Mouse (Mus musculus) kidney, embryonic 14.5 days (tissue): ENCODE results near the gene Sergef. TPM values are rescaled to one million over a fixed set of nuclear protein-coding genes. Genes with fewer than 3 reads are reported as not detected.

ENCODE experiments used
- ATAC-seq: fragments of 200-750 bp; cut with Nextera tagmentation; 2 replicates; pipeline ENCODE4 v1.8.0; 2017; ENCODE audit warnings: moderate number of reproducible peaks, mild to moderate bottlenecking, moderate TSS enrichment, moderate library complexity; ENCODE audit not compliant: low FRiP score, low TSS enrichment
- H3K27ac ChIP-seq: fragments of 300-500 bp; sonication (generic); 2 replicates; pipeline ENCODE4 v1.5.1; 2014; ENCODE audit warnings: low read depth, mild to moderate bottlenecking, low read length, moderate library complexity, mixed read lengths
- H3K27me3 ChIP-seq: fragments of 300-500 bp; sonication (generic); 2 replicates; pipeline ENCODE4 v1.6.1; 2014; ENCODE audit warnings: mild to moderate bottlenecking, low read length; ENCODE audit not compliant: control insufficient read depth, insufficient read depth
- H3K36me3 ChIP-seq: fragments of 300-500 bp; sonication (generic); 2 replicates; pipeline ENCODE4 v1.6.1; 2014; ENCODE audit warnings: low read length, mixed read lengths; ENCODE audit not compliant: control insufficient read depth, insufficient read depth
- H3K4me1 ChIP-seq: fragments of 300-500 bp; sonication (generic); 2 replicates; pipeline ENCODE4 v1.6.1; 2014; ENCODE audit warnings: low read length, mixed read lengths; ENCODE audit not compliant: control insufficient read depth, insufficient read depth
- H3K4me2 ChIP-seq: fragments of 300-500 bp; sonication (generic); replicated peaks from 2 replicates; pipeline ENCODE4 v1.6.1; 2014; ENCODE audit warnings: low read depth, mild to moderate bottlenecking, low read length
- H3K4me3 ChIP-seq: fragments of 300-500 bp; sonication (generic); 2 replicates; pipeline ENCODE4 v1.5.1; 2014; ENCODE audit warnings: mild to moderate bottlenecking, low read length
- H3K9ac ChIP-seq: fragments of 300-500 bp; sonication (generic); 2 replicates; pipeline ENCODE4 v1.6.1; 2014; ENCODE audit warnings: low read depth, mild to moderate bottlenecking, low read length, moderate library complexity
- H3K9me3 ChIP-seq: fragments of 300-500 bp; sonication (generic); 2 replicates; pipeline ENCODE4 v1.6.1; 2016; ENCODE audit warnings: low read length; ENCODE audit not compliant: control insufficient read depth
- WGBS: fragments of 180-500 bp; shearing (Covaris S2); extraction: QIAGEN DNeasy Blood & Tissue Kit; methylation state at CpG from one replicate; pipeline ENCODE4 v1.1.7; 2014; 5-methylcytosine and 5-hydroxymethylcytosine counted together
- polyA plus RNA-seq: library from polyadenylated mRNA; unstranded; fragments of >200 nt; fragmentation: Nextera tagmentation; extraction: Ambion mirVana; gene quantifications from 2 replicates; pipeline ENCODE4 v1.2.1, GENCODE M21; 2014

The Sergef gene
- polyA plus RNA-seq, 1 experiment from 2014 or later: 15.7 TPM

DNA sequence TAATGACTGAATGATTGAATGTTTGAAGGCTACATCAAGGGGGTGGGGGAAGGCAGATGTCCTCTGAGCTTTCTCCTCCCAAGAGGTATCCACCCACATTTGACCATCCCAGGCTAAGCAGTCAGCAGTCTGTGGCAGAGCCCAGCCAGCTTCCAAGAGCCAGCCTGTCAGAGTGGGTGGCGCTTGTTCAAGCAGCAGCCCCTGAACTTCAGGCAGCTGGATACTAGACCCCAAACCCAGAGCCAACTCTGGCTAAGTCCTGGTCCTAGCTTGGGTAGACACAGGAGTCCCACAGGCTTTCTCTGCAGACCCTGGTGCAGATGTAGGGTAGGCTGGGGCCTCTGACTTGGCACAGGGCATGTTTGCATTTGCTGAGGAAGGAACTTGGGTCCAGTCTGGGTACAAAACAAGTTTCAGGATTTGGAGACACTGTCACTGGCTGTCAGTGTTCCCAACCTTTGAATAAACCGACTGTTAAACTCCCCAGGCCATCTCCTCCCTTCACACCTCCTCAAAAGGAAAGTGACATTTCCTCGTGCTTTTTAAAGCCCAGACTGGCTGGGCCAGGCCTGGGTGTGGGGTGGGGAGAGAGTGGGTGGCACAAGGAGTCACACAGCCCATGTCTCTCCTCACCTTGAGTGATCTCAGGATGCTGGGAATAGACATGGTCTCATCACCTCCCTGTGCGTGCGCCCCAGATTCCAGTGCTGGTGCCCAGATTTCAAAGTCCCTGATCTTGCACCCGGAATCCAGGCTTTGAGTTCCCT is 225.5 kb downstream of the Sergef start:
- Histone ChIP-seq H3K9me3 (no peaks in the 10 kb centered on the region), H3K4me1 (no peaks in the 10 kb centered on the region), H3K27me3 (no peaks in the 10 kb centered on the region), H3K36me3 (no peaks in the 10 kb centered on the region), H3K4me2 (no peak overlapping the region), H3K4me3 (no peak overlapping the region), H3K27ac (no peak overlapping the region), H3K9ac (no peak overlapping the region)
- 56% methylated on average over 6 of the region's 6 CpGs for WGBS
- no peak for ATAC-seq

DNA sequence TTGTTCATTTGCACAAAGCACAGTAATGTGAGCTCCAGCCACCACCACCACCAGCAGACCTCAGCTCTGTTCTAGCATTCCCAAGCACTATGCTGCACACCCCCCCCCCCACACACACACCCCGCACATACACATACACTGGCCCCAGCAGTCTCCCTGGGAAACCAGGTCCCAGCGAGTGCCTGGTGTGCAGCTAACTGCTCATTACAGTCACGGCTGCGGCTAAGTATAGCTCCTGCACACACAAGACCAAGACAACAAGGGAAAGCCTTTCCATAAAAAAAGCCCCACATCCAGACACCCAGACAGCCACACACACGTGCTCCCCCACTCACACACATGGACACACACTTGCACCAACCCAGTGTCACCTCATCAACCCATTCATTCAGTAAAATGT is 226.8 kb downstream of the Sergef start:
- no peaks in the 10 kb centered on the region for H3K4me1 ChIP-seq
- H3K9me3 ChIP-seq: no peaks in the 10 kb centered on the region
- no peak overlapping the region for H3K4me3 ChIP-seq
- H3K4me2 ChIP-seq: no peak overlapping the region
- no peak overlapping the region for H3K9ac ChIP-seq
- H3K27me3 ChIP-seq: no peaks in the 10 kb centered on the region
- no peaks in the 10 kb centered on the region for H3K36me3 ChIP-seq
- ATAC-seq: no peak
- WGBS: 76% methylated on average over 5 of the region's 5 CpGs
- H3K27ac ChIP-seq: no peak overlapping the region

DNA sequence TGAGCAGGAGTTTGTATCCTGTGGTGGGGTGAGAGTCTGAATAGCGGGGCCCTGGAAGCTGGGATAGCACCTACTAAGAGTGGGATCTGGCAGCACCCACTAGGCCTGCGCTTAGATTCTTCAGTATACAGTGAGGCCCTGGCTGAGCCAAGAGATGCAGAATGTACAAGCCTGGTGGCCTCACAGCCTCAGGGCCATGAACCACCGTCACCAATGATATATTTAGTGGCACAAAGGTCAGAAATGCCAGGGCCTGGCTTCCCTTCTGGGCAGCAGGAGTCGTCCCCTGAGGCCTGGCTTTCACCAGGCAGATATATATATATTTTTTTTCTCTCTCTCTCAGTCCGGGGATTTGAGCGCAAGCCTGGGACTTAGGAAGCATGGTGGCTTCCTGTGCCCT is 228.9 kb downstream of the Sergef start:
- Histone ChIP-seq H3K4me1 (no peaks in the 10 kb centered on the region), H3K9me3 (no peaks in the 10 kb centered on the region), H3K27me3 (no peaks in the 10 kb centered on the region), H3K4me3 (no peak overlapping the region), H3K36me3 (no peaks in the 10 kb centered on the region), H3K9ac (no peak overlapping the region), H3K4me2 (no peak overlapping the region), H3K27ac (no peak overlapping the region)
- 70% methylated on average over 6 of the region's 6 CpGs for WGBS
- no peak for ATAC-seq

DNA sequence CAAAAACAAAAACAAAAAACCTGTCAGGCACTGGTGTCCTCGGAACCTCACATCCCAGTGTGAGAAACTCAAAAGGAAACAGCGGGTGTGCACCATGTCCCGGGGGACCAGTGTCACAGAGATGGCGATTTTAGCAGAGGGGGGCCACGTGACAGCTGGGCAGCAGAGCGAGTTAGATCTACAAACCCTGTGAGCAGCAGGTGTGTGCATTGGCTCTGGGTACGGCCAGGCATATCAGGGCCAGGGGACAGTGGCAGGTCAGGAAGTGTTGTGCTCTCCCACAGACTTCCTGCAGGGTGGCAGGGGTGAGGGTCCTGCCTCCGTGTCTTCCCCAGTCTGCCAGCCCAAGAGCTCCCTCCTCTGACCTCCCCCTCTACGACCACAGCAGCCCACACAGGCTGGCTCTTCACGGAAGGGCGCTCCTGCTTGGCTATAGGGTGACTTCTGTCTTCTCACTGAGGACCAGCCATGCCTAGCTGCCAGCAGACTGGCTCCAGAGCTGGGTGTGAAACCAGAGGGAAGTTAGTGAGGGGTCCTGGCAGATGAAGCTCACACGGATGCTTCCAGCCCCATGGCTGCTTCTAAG is 230.3 kb downstream of the Sergef start:
- peak; percentile 59; the same call in 1 of the 2 replicates for ATAC-seq
- Histone ChIP-seq H3K27me3 (0 out of 2 replicates have a peak, but pooled peaks cover 8% of the 10 kb centered on the region), H3K36me3 (no peaks in the 10 kb centered on the region), H3K9me3 (no peaks in the 10 kb centered on the region), H3K9ac (no peak overlapping the region), H3K4me1 (no peaks in the 10 kb centered on the region), H3K4me3 (no peak overlapping the region), H3K27ac (no peak overlapping the region), H3K4me2 (no peak overlapping the region)
- 31% methylated on average over 12 of the region's 12 CpGs for WGBS

DNA sequence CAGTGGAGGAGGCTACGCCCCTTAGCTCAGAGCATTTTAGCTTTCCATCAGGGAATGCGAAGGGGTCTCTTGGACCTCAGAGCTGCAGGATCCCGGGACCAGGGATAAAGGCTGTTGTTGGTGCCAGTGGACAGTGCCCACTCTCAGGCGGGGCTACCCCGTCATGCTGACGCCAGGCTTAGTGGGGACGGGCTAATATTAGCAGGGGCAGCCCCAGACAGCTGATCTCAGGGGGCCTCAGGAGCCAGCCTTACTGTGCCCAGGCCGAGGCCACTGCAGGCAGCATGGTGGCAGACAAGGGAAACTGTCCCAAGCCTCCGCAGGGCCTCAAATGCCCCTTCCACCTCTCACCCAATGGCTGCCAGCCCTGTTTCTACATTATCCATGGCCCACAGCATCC is 231.0 kb downstream of the Sergef start:
- no peak overlapping the region for H3K27ac ChIP-seq
- no peaks in the 10 kb centered on the region for H3K36me3 ChIP-seq
- no peak overlapping the region for H3K9ac ChIP-seq
- 0 out of 2 replicates have a peak, but pooled peaks cover 8% of the 10 kb centered on the region for H3K27me3 ChIP-seq
- no peak for ATAC-seq
- H3K4me1 ChIP-seq: no peaks in the 10 kb centered on the region
- 88% methylated on average over 9 of the region's 9 CpGs for WGBS
- H3K9me3 ChIP-seq: no peaks in the 10 kb centered on the region
- no peak overlapping the region for H3K4me2 ChIP-seq
- no peak overlapping the region for H3K4me3 ChIP-seq

DNA sequence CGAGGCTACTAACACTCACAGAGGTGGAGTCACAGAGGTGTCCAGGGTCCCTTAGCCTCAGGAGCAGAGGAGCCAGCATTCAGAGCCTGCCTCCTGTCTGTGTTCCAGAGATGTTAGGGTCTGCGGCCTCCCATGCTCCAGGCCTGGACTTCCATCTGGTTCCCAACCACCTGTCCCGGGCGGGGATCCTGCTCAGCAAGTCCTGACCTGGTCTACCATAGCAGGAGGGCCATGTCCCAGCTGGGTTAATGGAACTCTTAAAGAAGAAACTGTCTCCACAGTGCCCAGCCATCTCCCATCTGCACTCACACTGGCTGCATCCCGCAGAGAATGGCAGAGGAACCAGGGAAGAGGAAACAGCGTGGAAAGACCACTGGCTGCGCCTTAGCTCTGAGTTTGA is 234.9 kb downstream of the Sergef start:
- H3K27me3 ChIP-seq: peaks cover 11% of the 10 kb centered on the region; the same call in 1 of the 2 replicates
- no peaks in the 10 kb centered on the region for H3K9me3 ChIP-seq
- ATAC-seq: no peak
- no peak overlapping the region for H3K27ac ChIP-seq
- H3K9ac ChIP-seq: no peak overlapping the region
- WGBS: 85% methylated on average over 7 of the region's 7 CpGs
- no peak overlapping the region for H3K4me2 ChIP-seq
- H3K4me1 ChIP-seq: no peaks in the 10 kb centered on the region
- H3K36me3 ChIP-seq: no peaks in the 10 kb centered on the region
- H3K4me3 ChIP-seq: no peak overlapping the region

DNA sequence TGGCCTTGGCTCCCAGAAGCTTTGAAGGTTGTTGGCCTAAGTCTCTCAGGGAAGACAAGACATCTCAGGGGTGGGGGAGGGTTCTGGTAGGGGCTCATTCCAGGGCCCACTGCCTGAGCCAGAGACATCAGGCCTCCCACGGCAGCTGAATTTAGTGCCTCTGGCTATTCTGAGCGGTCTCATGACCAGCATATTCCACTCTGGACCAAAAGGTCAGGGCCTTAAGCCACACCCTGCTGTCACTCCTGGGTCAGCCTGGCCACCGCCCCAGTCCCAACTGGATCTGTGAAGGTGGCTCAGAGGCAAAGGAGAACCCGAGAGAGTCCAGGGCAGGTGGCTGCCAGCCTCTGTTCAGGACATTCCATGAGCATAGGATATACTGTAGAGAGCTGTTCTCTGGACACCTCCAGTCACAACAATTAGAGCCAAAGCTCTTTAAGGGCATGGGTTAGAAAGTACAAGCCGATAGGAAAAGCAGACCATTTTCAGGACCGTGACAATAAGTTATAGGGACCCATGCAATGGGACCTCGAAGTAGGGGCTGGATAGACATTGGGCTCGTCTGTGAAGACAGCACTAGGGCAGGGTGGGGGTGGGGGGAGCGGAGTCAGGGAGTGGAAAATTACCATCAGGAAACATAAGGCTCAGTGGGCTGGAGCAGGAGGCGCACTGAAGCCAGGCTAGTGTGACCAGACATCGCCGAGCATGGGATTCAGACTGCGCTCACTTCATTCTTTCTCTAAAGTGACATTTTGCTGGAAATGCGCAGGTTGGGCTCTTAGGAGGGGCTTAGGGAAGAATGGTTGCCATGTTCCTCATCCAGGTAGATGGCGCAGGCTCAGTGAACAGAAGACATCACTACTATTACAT is 235.8 kb downstream of the Sergef start:
- Histone ChIP-seq H3K4me1 (no peaks in the 10 kb centered on the region), H3K27me3 (peaks cover 20% of the 10 kb centered on the region), H3K4me2 (no peak overlapping the region), H3K4me3 (no peak overlapping the region), H3K36me3 (no peaks in the 10 kb centered on the region), H3K9me3 (no peaks in the 10 kb centered on the region), H3K9ac (no peak overlapping the region), H3K27ac (no peak overlapping the region)
- ATAC-seq: no peak
- WGBS: 68% methylated on average over 15 of the region's 15 CpGs

DNA sequence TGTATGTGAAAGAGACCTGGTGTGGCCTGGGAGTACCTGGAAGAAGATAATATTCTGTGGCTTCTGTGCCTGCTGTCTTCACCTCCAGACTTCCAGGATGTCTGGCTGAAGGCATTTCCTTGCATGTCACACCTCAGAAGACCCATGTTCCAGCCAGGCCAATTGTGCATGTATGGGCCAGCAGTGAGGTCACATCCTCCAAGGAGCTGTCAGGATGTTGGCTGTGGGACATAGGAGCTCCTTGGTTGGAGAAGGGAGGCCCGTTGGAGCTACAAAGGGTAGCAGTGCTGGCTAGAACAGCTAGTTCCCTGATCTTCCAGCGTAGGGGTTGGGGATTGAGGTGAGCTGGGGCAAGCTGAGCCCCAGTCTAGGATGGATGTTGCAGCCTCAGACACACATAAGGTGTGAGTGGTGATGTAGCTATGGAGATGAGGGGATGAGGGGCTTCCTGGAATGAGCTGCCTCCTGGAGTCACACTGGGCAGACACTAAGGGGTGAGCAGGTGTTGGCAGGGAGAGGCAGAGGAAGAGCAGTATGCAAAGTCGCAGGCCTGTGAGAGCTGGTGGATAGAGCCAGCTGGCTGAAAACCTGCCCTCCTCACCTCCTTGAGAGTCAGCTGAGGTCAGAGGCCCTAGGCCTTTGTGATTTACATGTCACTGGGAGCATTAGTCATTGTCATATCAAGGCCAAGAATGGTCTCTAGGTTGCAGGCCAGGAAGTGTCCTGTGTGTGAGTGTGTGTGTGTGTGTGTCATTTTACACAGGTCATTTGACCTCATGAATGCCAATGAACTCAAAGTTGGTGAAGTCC is 238.0 kb downstream of the Sergef start:
- H3K4me3 ChIP-seq: no peak overlapping the region
- no peak overlapping the region for H3K27ac ChIP-seq
- H3K27me3 ChIP-seq: peaks cover 43% of the 10 kb centered on the region
- no peaks in the 10 kb centered on the region for H3K36me3 ChIP-seq
- no peak overlapping the region for H3K4me2 ChIP-seq
- ATAC-seq: no peak
- H3K9ac ChIP-seq: no peak overlapping the region
- H3K4me1 ChIP-seq: peaks cover 5% of the 10 kb centered on the region; the same call in 1 of the 2 replicates
- WGBS: 62% methylated on average over 3 of the region's 3 CpGs
- H3K9me3 ChIP-seq: no peaks in the 10 kb centered on the region
